Mouse (Mus musculus): ENCODE results near the gene Npepps. TPM values are rescaled to one million over a fixed set of nuclear protein-coding genes. Genes with fewer than 3 reads are reported as not detected.
"Not testable (repeated sequence)": the region's sequence is repeated elsewhere in the genome, so short reads cannot be mapped to it uniquely, and the experiment has no call there.

Gene Npepps
- polyA plus RNA-seq (2015; fragmentation: Nextera tagmentation; extraction: Ambion mirVana): 93.3 and 102 TPM in 2 replicates

DNA sequence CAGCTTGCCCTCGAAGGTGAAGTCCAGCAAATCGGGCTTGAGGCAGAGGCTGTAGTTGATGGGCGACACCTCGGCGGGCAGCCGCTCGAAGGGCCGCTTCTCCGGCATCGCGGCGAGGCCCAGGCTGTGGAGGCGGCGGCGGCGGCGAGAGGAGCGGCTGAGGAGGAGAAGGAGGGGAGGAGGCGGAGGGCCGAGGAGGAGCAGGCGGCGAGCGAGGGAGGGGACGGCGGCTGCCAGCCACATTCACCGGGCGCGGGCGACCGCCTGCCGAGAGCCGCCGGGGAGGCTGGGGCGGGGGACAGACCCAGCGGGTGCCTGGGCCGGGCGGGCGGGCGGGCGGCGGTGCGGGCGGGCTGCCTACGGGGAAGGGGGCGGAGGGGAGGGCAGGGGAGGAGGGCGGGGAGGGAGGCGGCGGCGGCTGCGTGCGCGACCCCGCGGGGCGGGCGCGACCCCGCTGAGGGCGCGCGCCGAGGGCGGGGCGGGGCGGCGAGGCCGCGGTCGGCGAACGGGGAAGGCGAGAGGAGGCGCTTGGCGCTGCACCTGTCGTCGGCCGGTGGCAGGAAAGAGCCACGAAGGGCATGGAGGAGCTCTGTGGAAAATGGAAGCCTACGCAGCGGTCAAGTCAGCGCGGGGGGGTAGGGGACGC, at the start of gene Npepps:
Gene Npepps (minus strand): TSS at position 423 of the 646 bp plus-strand sequence.
- ATAC-seq (ENCODE audit: insufficient number of reproducible peaks, low FRiP score, low TSS enrichment, low read depth): peak; percentile 73

DNA sequence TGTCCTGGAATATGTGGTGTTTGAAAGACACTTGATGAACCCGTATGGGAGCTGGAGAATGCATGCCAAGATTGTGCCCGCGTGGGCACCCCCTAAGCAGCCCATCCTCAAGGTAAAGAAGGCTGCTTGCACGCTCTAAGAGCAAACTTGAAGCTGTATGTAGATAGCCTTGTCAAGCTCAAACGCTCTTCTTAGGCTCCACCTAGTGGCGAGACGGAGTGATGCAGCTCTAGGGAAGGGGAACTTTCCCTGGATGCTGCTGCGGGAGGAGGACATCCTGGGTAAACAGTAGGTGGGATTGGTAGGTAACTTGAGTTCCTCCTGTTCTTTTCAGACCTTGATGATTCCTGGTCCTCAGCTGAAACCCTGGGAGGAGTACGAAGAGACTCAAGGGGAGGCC, 47.7 kb upstream of the Npepps start:
- WGBS: 28% methylated on average over 9 of the region's 9 CpGs
- no peak overlapping the region for H3K4me3 ChIP-seq (replicated peaks)

More for the DNA sequence above, at the start of gene Npepps:
- peaks cover 17% of the 10 kb centered on the region for H3K4me1 ChIP-seq
- peak within 1 kb of the TSS; percentile 72 for H3K4me3 ChIP-seq (replicated peaks)
- no peaks in the 10 kb centered on the region for H3K27me3 ChIP-seq
- no peaks in the 10 kb centered on the region for H3K9me3 ChIP-seq (replicated peaks)
- peak within 1 kb of the TSS; percentile 95 for H3K27ac ChIP-seq (replicated peaks)
- peak within 1 kb of the TSS; percentile 70 for H3K4me2 ChIP-seq (replicated peaks)
- no peaks in the 10 kb centered on the region for H3K36me3 ChIP-seq
- under 1% methylated on average over 58 of the region's 83 CpGs for WGBS
- peak within 1 kb of the TSS; percentile 91 for H3K9ac ChIP-seq

DNA sequence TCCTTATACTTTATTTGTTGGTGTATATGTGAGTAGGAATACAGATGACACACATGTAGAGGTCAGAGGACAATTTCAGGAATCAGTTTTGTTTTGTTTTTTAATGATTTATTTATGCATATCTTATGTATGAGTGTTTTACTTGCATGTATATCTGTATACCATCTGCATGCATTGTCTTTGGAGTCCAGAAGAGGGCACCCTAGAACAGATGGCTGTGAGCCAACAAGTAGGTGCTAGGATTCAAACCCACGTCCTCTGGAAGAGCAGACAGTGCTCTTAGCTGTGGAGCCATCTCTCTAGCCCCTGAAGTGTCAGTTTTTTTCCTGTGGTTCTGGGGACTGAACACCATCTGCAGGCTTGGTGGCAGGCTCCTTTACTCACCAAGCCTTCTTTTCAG, 44.8 kb upstream of the Npepps start:
- H3K27me3 ChIP-seq: no peaks in the 10 kb centered on the region
- H3K4me1 ChIP-seq: no peaks in the 10 kb centered on the region
- H3K9me3 ChIP-seq (replicated peaks): no peaks in the 10 kb centered on the region
- 44% methylated on average over 1 of the region's 1 CpGs for WGBS
- H3K4me3 ChIP-seq (replicated peaks): no peak overlapping the region
- peaks cover 65% of the 10 kb centered on the region for H3K36me3 ChIP-seq
- H3K9ac ChIP-seq: no peak overlapping the region
- H3K27ac ChIP-seq (replicated peaks): no peak overlapping the region
- no peak for ATAC-seq (ENCODE audit: insufficient number of reproducible peaks, low FRiP score, low TSS enrichment, low read depth)
- no peak overlapping the region for H3K4me2 ChIP-seq (replicated peaks)

More for the DNA sequence above, 47.7 kb upstream of the Npepps start:
- Histone ChIP-seq H3K27me3 (no peaks in the 10 kb centered on the region), H3K27ac (replicated peaks) (no peak overlapping the region), H3K9me3 (replicated peaks) (no peaks in the 10 kb centered on the region), H3K9ac (no peak overlapping the region), H3K4me1 (no peaks in the 10 kb centered on the region), H3K4me2 (replicated peaks) (no peak overlapping the region), H3K36me3 (peaks cover 60% of the 10 kb centered on the region)
- ATAC-seq (ENCODE audit: insufficient number of reproducible peaks, low FRiP score, low TSS enrichment, low read depth): no peak

DNA sequence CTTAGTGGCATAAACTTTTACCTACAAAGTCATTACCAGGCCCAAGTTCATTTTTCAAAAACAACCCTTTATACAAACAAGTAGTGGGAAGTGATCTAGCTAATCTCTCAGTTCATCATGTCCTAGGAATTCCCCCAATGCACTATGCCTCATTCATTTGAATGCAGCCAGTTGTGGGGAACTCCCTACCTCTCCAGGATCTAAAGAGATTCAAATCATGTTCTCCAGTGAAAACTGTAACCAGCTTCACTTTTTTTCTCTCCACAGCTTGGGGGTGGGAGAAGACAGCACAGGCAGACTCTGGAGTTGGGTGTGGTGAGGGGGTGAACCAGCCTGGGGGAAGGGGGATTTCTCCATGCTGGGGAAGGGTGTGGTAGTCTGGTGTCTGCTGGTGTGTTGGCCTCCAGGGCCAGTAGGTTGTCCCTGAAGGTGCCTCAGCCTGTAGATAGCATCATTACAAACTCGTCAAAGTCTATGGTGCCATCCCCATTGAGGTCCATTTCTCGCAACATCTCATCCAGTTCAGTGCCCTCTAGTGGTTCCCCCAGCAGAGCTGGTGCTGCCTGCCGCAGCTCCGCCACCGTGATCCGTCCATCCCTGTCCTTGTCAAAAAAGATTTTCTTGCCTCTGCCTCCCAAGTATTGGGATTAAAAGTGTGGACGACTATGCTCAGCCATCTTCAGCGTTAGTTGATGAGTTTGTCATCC, 41.6 kb upstream of the Npepps start:
- H3K4me1 ChIP-seq; H3K4me3 ChIP-seq (replicated peaks); H3K27me3 ChIP-seq; H3K27ac ChIP-seq (replicated peaks); H3K9ac ChIP-seq; H3K4me2 ChIP-seq (replicated peaks); H3K9me3 ChIP-seq (replicated peaks); ATAC-seq (ENCODE audit: insufficient number of reproducible peaks, low FRiP score, low TSS enrichment, low read depth): not testable (repeated sequence)
- 85% methylated on average over 8 of the region's 8 CpGs for WGBS
- H3K36me3 ChIP-seq: peaks cover 48% of the 10 kb centered on the region

DNA sequence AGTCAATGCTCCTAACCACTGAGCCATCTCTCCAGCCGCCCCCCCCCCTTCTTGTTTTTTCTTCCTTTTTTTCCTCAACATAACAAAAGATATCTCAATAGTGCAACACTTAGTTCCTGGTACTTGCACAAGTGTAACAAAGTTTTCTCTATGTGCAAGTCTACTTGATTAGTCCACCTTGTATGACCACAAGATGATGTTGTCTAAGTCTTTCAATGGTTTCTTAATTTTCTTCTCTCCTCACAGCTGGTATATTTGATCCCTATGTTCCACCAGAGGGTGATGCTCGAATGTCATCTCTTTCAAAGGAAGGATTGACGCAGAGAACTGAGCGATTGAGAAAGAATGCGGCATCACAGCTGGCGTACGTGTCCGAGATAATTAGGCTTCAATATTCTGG, 40.8 kb upstream of the Npepps start:
- WGBS: 88% methylated on average over 8 of the region's 8 CpGs
- Histone ChIP-seq H3K9ac (no peak overlapping the region), H3K27ac (replicated peaks) (no peak overlapping the region), H3K9me3 (replicated peaks) (no peaks in the 10 kb centered on the region), H3K4me2 (replicated peaks) (no peak overlapping the region), H3K36me3 (peaks cover 40% of the 10 kb centered on the region), H3K27me3 (no peaks in the 10 kb centered on the region), H3K4me1 (peaks cover 8% of the 10 kb centered on the region; the same call in 1 of the 2 replicates), H3K4me3 (replicated peaks) (no peak overlapping the region)
- ATAC-seq (ENCODE audit: insufficient number of reproducible peaks, low FRiP score, low TSS enrichment, low read depth): no peak

DNA sequence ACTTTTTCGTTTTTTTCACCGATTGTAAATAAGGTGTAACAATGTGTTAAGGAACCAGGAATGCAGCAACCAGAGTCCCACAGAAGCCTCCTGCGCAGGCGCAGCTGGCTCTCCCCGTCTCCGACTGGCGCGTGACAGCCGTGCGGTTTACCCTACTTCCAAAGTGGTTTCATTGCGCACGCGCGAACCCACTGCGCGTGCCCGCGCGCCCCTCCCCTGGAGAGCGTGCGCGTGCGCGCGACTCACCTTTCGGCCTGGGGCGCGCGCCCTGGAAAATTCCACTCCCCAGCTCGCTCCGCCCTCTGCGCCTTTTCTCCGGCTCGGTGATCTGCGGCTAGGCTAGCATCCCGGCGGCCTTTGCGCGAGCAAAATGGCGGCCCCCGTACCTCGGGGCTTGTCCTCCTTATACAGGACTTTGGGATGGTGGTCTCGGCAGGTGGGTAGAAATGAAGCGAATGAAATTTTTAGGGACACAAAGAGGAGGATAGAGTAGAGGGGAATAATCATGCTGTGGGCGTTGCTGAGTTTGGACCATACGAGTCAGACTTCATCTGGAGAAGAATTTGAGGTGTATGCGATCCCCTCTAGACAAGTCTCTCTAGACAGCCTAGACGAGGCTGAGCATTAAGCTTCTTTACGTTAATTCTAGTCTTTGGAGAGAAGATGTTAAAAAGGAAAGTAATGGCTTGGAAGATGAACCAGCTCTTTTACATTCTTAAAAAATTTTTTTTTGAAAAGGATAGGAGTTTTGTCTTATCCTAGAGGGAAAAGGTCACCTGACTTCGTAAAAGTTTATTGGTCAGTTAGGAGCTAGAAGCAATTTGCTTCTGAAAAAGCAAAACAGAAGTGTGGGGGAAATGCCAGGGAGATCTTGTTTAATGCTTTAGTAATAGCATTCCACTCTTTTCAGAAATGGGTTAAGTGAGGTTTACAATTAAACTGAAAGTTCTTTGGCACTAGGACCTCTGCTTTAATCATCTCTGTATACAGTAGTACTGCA, 35.4 kb upstream of the Npepps start, which contains the start of gene Mrpl45:
Gene Mrpl45 (plus strand): TSS at position 213 of the 1,000 bp plus-strand sequence.
- peak within 1 kb of the TSS; percentile 82 for H3K27ac ChIP-seq (replicated peaks)
- H3K36me3 ChIP-seq: peaks cover 11% of the 10 kb centered on the region
- peak; percentile 91 for ATAC-seq (ENCODE audit: insufficient number of reproducible peaks, low FRiP score, low TSS enrichment, low read depth)
- WGBS: under 1% methylated on average over 50 of the region's 50 CpGs
- H3K4me2 ChIP-seq (replicated peaks): peak within 1 kb of the TSS; percentile 49
- no peaks in the 10 kb centered on the region for H3K9me3 ChIP-seq (replicated peaks)
- H3K4me1 ChIP-seq: peaks cover 18% of the 10 kb centered on the region
- peak within 1 kb of the TSS; percentile 59 for H3K4me3 ChIP-seq (replicated peaks)
- peak within 1 kb of the TSS; percentile 29 for H3K9ac ChIP-seq
- no peaks in the 10 kb centered on the region for H3K27me3 ChIP-seq

DNA sequence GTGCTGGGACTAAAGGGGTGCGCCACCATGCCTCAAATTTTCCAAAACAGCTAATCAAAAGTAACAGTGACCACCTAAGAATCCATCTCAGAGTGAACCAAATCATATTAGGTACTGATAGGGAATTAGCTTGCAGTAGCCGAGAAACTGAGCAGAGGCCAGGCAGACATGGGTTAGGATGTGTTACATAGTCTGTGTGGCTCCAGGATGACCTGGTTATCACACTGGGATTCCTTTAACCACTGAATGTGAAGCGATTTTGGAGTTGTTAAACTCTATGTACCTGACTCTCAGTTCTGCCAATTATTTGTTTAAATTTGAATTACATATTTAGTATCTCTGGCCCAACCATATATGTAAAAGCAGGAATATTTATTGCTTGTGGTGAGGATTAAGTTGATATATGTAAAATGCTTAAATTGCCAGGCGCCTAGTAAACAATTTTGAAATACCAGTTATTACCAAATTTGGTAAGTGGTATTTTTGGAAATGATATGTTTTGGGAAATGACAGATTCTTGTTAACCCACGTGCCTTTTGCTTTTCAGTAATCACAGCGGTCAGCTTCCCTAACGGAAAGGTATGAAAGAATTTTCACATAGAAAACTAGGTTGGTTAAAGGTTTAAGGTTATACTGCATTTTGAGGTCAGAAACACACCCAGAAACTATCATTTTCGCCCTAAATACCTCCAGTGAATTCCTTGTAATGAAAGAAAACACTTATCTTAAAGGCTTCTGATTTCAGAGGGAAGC, 34.5 kb upstream of the Npepps start:
- H3K27ac ChIP-seq (replicated peaks): peak overlapping the region; percentile 82
- H3K4me3 ChIP-seq (replicated peaks): peak overlapping the region; percentile 59

DNA sequence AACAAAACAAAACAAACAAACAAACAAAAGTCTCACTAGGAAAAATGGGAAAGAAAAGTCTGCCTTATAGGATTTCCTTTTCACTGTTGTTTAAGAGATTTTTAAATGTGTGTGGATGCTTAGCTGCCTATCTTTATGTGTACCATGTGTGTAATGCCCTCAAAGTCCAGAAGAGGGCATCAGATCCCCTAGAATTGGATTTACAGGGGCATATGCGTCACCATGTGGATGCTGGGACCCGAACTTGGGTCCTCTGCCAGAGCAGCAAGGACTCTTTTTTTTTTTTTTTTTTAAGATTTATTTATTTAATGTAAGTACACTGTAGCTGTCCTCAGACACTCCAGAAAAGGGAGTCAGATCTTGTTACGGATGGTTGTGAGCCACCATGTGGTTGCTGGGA, 33.7 kb upstream of the Npepps start:
- ATAC-seq (ENCODE audit: insufficient number of reproducible peaks, low FRiP score, low TSS enrichment, low read depth): no peak
- no peaks in the 10 kb centered on the region for H3K9me3 ChIP-seq (replicated peaks)
- no peak overlapping the region for H3K9ac ChIP-seq
- H3K4me3 ChIP-seq (replicated peaks): no peak overlapping the region
- H3K36me3 ChIP-seq: peaks cover 6% of the 10 kb centered on the region
- H3K4me2 ChIP-seq (replicated peaks): no peak overlapping the region
- H3K27ac ChIP-seq (replicated peaks): no peak overlapping the region
- H3K4me1 ChIP-seq: peaks cover 33% of the 10 kb centered on the region
- WGBS: 95% methylated on average over 3 of the region's 3 CpGs
- no peaks in the 10 kb centered on the region for H3K27me3 ChIP-seq

More for the DNA sequence above, 34.5 kb upstream of the Npepps start:
- H3K4me1 ChIP-seq: peaks cover 25% of the 10 kb centered on the region
- peaks cover 8% of the 10 kb centered on the region for H3K36me3 ChIP-seq
- H3K9ac ChIP-seq: no peak overlapping the region; the same call in 1 of the 2 replicates
- H3K4me2 ChIP-seq (replicated peaks): peak overlapping the region; percentile 49
- no peaks in the 10 kb centered on the region for H3K27me3 ChIP-seq
- ATAC-seq (ENCODE audit: insufficient number of reproducible peaks, low FRiP score, low TSS enrichment, low read depth): no peak
- no peaks in the 10 kb centered on the region for H3K9me3 ChIP-seq (replicated peaks)
- WGBS: 43% methylated on average over 8 of the region's 8 CpGs

DNA sequence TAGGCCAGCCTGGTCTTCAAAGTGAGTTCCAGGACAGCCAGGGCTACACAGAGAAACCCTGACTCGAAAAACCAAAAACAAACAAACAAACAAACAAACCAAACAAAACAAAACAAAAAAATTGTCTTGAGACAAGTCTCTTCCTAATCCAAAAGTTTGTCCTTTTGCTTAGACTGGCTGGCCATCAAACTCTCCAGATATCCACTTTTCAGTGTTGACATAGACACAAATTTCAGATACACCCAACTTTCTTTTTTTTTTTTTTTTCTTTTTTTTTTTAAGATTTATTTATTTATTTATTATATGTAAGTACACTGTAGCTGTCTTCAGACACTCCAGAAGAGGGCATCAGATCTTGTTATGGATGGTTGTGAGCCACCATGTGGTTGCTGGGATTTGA, 32.4 kb upstream of the Npepps start:
- WGBS: 83% methylated on average over 1 of the region's 1 CpGs

DNA sequence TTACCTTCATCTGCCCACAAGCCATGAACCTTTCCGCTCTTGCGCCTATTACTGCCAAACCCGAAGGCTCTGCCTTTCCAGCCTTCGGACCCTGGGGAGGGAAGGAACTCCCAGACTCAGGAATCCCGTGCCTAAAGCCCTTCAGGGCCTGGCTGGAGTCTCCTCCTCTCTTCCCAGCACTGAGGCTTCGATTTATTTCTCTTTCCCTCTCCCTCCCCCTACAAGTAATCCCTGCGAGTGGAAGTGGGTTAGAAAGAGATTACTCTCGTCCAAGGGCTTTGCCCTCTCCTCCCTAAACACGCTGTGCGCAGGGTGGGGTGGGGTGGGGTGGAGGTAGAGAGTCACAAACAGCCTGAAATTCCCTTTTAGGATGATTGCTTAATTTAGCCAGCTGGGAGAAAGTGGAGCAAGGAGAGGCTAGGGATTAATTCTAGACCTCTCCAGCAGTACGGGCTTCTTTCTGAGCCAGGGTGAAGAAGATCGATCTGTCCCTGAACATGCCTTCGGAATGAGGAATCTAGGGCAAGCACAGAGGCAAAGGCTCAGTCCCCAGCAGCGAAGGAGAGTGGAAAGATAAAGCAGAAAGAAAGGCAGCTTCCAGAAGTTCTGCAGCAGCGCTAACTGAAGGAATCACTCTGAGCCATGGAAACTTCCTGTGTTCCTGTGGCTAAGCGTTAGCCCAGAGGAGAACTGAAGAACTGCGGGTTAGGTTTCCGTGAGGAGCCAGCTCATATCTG, 30.6 kb upstream of the Npepps start:
- H3K9me3 ChIP-seq (replicated peaks): no peaks in the 10 kb centered on the region
- 2% methylated on average over 18 of the region's 18 CpGs for WGBS
- no peaks in the 10 kb centered on the region for H3K27me3 ChIP-seq
- H3K4me3 ChIP-seq (replicated peaks): peak overlapping the region; percentile 43
- H3K4me1 ChIP-seq: peaks cover 25% of the 10 kb centered on the region
- no peaks in the 10 kb centered on the region for H3K36me3 ChIP-seq
- peak overlapping the region; percentile 87 for H3K27ac ChIP-seq (replicated peaks)
- no peak for ATAC-seq (ENCODE audit: insufficient number of reproducible peaks, low FRiP score, low TSS enrichment, low read depth)
- H3K9ac ChIP-seq: no peak overlapping the region; the same call in 1 of the 2 replicates
- peak overlapping the region; percentile 79 for H3K4me2 ChIP-seq (replicated peaks)

More for the DNA sequence above, 32.4 kb upstream of the Npepps start:
- not testable (repeated sequence) for H3K9me3 ChIP-seq (replicated peaks); H3K36me3 ChIP-seq; H3K4me2 ChIP-seq (replicated peaks); H3K4me3 ChIP-seq (replicated peaks); H3K27me3 ChIP-seq; ATAC-seq (ENCODE audit: insufficient number of reproducible peaks, low FRiP score, low TSS enrichment, low read depth); H3K27ac ChIP-seq (replicated peaks); H3K9ac ChIP-seq
- H3K4me1 ChIP-seq: peaks cover 34% of the 10 kb centered on the region

Data from embryonic facial prominence, embryonic 15.5 days (tissue).